Mouse (Mus musculus) thymus, postnatal 36 days (tissue): ENCODE data around the gene Snx5.
A peak's percentile ranks its signal among the peaks of the same experiment; 100 is the strongest.

ENCODE experiments used
- DNase-seq, 2 experiments: peaks; one replicate each; pipeline ENCODE4 v3.0.0; 2022; ENCODE audit warnings: mixed read lengths in 2 of 2

The Snx5 gene

DNA sequence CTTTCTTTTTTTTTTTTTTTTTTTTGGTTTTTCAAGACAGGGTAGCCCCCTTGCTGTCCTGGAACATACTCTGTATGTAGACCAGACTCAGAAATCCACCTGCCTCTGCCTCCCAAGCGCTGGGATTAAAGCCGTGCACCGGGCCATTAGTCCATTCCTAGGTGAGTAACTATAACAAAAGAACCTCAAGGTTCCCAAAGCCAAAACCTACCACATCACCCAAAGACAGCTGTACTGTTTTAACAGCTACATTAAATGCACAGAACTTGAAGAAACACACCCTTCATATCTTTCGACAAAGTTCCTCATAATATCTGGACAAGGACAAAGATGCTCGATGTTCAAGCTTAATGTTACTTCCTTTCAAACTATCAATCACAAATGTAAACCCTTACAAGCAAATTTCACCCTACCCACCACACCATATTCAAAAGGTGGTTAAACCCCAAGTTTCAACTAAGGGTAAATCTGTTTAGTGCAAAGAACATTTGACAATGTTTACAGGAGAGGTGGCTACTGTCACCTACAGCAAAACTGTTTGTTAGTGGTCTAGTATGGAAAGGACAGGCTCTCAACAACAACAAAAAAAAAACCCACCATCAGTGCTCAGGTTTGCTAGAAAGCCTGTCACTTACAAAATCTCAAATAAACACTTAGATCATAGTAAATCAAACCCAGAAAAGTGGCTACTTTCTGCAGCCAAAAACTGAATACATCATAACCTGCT, 3.5 kb downstream of the Snx5 start:
- DNase-seq, result no peak

GRCm38 (mm10) chr2:144265916-144266683, 4.6 kb downstream of the Snx5 start:
- no peak for DNase-seq

- no peak for DNase-seq
Measured at GRCm38 (mm10) chr2:144265120-144265488, 5.6 kb downstream of the Snx5 start.

DNA sequence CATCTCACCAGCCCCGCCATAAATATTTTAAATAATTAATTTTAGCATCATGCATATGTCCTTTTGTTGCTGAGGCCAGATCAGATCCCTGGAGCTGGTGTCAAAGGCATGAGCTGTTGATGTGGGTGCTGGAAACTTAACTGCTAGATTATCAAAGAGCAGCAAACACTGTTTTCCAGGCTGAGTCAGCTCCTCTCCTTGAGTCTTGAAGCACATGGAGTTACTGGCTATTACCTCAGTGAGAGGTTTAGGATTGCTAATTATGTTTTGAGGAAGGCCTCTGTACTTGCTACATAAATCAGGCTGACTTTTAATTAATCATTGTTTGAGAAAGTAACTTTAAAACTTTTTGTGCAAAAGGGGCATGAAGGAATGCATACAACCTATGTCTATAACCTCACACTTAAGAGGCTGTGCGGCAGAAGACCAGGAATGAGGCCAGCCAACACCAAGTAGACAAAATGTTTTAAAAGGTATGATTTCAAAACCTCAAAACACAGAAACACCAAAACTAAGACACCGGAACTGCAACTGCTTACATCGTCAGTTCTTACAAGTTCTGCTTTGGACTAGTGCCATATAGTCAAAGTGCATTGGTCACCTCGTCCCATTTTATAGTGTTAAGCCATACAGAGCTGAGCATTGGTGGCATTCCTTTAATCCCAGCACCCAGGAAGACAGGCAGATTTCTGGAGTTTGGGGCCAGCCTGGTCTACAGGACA, 6.1 kb downstream of the Snx5 start:
- no peak for DNase-seq

DNA sequence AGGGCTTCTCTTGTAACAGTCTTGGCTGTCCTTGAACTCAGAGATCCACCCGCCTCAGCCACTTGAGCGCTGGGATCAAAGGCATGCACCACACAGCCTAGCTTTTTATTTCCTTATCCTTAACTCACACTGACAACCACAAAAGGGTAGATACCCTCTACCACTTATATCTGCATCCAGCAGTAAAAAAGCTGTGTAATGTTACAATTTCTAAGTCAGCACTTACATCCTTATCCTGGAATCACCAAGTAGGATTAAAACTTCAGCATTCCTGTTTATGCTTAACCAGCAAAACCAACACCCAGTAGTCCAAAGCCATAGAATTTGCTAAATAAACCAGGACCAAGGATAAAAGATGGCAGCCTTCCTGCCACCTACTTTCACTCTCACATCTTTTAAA, 7.9 kb downstream of the Snx5 start:
- no peak for DNase-seq

DNA sequence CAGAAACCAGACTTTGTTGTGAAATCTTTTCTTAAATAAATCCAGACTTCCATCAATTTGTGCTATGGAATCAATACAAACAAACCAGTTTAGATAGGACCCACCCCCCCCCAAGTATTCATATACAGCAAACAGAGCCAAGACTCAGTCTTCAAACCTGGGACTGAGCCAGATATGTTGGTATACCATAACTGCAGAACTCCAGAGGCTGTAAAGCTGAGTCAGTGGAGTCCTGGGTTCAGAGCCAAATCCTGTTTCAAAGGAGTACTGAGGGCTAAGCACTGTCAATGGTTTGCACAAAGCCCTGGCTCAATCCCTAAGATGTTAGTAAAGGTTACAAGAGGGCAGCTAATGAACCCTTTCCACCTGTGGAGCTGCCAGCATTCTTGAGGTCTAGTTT, 20.6 kb downstream of the Snx5 start:
- DNase-seq, result no peak

GRCm38 (mm10) chr2:144248613-144249376, 21.9 kb downstream of the Snx5 start:
- DNase-seq, result no peak

DNA sequence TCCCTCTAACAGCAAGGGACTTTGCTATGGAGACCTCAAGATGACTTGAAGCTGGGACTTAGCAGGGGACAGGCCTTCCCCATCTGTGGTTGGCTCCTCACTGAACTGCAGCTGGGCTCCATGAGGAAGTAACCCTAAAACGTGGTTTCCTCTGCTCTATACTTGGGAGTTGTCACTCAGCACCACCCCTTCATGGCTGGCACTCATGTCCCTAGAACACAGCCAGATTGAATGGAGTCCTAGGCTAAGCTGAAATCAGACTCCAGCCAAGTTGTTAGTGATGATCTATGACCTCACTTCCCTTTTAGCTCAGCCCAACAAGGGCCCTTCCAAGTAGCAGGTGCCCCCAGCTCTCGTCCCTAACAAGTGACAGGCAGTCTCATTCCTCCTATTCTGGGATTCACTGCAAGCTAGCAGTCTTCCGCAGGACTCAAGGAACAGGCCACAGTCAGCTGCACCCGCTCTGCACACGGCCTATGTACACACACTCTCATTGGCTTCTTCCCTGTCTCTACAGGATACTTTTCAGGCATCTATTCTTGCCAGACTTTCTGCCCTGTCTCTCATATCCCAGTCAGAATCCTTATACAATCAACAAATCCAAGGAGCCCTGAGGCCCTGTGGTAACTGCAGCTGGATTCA, 23.2 kb downstream of the Snx5 start:
- DNase-seq, result no peak

DNA sequence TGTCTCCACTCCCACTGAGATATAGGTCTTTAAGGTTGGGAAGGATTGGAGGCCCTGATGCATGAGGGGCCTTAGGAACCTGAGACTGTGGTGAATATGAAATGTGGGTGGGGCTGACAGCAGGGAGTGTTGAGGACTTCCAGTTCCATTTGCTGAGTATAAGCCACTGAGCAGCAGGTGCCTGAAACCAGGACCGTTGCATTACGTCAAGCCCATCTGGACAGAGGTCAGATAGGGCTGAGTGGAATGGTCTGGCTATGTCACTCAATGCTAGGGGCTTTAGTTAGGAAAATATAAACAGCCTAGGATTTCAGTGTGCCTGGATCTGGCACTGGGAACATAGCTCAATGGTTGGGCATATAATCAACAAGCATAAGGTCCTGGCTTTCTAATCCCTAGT, 24.4 kb downstream of the Snx5 start:
- no peak for DNase-seq

DNA sequence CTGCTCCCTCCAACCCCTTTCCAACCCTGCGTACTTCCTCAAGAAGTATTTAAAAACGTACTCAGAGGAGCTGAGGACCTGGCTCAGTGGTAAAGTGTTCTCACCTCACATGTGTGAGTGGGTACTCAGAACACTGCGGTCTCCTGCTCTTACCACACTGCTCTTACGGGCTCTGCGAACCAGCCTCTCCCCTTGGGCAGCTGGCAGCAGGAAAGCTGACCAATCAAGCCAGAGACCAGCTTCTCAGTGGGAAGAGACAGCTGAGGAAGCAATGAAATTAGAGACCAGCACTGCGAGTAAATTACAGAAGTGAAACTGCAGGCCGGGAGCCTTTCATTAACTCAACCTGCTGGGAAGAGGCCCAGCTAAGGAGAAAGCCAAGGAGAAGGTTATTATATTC, 25.2 kb downstream of the Snx5 start:
- no peak for DNase-seq

GRCm38 (mm10) chr2:144240095-144240899, 30.4 kb downstream of the Snx5 start:
- DNase-seq, result no peak

GRCm38 (mm10) chr2:144239318-144239717, 31.4 kb downstream of the Snx5 start:
- DNase-seq, result no peak

GRCm38 (mm10) chr2:144238341-144238740, 32.4 kb downstream of the Snx5 start:
- DNase-seq, result no peak

DNA sequence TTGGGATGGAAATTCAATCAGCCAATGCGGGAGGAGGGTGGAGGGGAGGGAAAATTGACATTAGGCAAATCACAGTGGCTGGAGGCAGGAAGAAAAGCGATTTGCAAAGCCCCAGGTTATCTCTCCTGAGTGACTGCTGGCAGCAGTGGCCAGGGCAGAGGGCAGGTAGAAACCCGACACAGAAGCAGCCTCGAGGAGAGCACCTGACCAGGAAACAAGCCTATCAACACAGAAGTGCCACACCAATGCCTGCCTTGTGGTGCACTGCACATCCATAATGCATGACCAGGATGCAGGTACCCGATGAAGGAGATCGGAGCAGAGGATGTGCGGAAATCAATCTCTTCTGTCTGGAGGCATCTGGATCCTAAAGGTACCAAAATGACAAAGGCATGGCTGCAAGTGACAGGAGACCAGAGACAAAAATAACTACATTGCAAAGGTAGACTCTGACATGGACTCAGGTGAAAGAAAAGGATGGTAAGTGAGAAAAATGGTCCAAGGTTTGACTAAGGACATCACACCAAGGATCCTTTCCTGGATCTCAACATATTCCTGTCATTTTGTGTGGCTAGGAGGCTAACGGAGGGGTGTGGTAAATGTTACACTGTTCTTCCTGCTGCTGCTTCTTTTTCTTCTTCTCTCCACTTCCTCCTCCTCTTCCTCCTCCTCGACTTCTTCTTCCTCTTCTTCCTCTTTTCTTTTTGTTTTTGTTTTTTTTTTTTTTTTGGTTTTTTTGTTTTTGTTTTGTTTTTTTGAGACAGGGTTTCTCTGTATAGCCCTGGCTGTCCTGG, 33.7 kb downstream of the Snx5 start:
- DNase-seq, result no peak

DNA sequence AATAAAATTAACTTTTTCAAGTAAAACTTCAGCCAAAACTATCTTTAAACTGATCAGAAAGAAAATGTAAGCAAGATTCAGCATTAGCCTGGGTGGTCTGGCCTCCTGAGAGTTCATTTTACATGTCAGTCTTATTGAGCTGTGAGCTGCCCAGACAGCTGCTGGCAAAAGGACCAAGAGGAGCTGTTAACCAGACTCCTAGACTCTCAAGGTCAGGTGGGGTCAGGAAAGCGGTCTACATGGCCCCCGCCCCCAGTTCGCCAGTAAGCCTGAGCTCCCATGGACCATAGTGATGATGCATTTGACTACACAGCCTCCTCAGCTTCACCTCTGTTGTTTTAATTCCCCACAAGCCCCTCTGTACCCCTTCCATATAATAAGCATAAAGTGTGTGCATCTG, 34.9 kb downstream of the Snx5 start:
- no peak for DNase-seq

DNA sequence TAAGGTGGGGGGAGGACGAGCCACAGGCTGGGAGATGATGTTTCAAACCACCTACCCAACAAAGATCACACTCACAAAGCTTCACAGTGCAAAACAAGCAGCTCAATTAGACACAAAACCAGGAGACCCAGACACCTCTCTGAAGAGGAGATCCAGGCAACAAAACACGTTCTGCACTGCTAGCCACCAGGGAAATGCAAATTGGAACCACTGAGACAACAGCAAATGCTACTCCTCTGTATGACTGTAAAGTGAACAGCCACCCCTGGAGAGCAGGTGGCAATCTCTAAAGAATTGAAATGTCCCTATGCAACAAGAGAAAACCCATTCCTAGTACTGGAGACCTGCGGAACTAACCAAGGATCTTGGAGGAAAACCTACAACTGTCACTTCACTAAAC, 37.2 kb downstream of the Snx5 start:
- DNase-seq, result no peak

GRCm38 (mm10) chr2:144231115-144231514, 39.6 kb downstream of the Snx5 start:
- no peak for DNase-seq

GRCm38 (mm10) chr2:144230498-144230897, 40.2 kb downstream of the Snx5 start:
- no peak for DNase-seq

DNA sequence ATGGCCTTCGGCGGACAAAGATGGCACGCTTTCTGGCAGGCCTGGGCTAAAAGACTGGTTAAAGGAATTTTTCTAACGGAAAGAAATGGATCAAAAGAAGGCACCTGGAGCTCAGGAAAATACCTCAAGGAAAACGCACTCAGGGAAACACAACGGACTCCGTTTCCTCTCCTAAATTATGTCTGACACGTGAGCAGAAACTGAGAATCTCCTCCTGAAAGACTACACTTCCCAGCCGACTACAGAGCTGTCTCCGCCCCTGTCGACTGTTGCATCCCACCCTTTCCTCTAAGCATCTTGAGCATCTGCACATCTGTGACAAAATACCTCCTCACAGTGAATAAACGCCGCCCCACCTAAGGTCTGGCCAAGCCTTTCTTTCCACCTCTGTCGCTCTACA, 41.1 kb downstream of the Snx5 start:
- DNase-seq, result peak in 1 of 2 experiments; percentile 47

DNA sequence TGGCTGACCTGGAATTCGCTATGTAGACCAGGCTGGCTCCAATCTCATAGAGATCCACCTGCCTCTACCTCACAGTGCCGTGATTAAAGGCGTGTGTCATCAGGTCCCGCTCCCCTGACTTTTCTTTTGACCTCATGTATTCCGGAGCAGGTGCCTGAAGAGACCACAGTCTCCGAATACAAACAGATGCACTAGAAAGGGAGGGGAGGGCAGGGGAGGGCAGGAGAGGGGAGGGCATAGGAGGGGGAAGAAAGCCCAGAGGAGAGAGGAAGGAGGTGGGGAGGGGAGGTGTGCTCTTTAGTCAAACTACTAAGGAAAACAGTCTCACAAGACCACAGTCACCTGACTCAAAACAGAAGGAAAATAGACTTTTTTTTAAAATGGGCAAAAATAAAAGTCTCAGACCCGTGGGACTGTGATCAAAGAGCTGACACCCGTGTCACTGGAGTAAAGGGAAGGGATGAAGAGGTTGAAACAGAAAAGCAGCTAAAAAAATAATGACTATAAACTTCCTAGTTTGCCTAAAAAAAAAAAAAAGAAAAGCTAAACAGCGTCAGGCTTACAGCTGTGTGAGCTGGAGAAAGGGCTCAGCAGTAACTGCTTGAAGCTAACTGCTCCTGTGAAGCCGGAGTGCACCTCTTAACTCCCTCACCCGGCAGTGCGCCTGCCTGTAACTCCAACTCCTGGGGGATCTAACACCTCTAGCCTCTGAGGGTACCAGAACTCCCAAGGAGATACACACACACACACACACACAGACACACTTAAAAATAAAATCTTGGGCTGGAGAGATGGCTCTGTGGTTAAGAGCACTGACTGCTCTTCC, 42.0 kb downstream of the Snx5 start:
- DNase-seq, result peak; percentile 40 to 66
